Mouse (Mus musculus): ENCODE data around the gene Gm3594. TPM values are rescaled to one million over a fixed set of nuclear protein-coding genes. Genes with fewer than 3 reads are reported as not detected.
A peak's percentile ranks its signal among the peaks of the same experiment; 100 is the strongest.
"Not testable (repeated sequence)": the region's sequence is repeated elsewhere in the genome, so short reads cannot be mapped to it uniquely, and the experiment has no call there.

The Gm3594 gene
- not detected in 2 replicates for polyA plus RNA-seq (2014; fragmentation: Nextera tagmentation; extraction: Ambion mirVana)

DNA sequence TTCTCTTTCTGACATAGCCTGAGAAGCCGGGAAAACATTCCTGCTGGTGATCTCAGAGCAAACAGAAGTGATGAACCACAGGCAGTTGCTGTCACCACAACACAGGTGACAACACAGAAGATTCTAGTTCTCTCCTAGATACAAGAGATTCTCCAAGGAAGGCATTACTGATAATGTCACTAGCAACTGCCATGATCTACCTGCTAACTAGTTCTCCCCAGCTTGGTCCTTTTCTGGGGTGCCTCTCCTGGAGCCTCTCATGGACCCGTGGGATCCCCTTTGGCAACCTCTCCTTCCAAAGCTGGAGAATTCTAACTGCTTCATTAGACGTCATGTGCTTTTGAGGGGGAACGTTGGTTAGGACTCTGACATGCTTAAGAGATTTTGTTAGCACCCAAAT, at the start of gene Gm3594:
Gene Gm3594, minus strand, starts transcription at position 101 of the 400 bp plus-strand sequence.
- ATAC-seq (replicated peaks; ENCODE audit: insufficient number of reproducible peaks, low FRiP score, low TSS enrichment) = not testable (repeated sequence)

DNA sequence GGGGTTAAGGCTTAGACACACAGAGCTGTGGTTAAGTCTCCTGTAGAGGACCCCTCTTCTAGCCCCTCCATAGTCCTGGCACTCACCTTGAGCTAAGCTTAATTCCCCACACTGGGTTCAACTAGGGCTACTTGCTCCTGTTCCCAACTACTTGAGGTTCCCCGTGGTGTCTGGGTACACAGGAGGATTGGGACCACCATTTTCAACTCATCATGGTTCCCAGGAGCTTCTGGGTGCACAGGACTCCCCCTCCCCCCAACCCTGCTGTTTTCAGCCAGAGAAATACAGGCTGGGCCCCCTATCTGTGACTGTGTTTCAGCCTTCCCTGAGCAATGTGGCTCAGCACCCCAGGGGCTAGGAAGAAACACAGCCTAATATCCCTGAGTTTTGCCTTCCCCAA, 41.9 kb upstream of the Gm3594 start:
- not testable (repeated sequence) for H3K9me3 ChIP-seq (replicated peaks; ENCODE audit: control insufficient read depth, low read length); H3K4me3 ChIP-seq (ENCODE audit: low read depth, low read length); H3K4me1 ChIP-seq (ENCODE audit: control insufficient read depth, insufficient read depth, low read length); H3K4me2 ChIP-seq; ATAC-seq (replicated peaks; ENCODE audit: insufficient number of reproducible peaks, low FRiP score, low TSS enrichment); H3K27ac ChIP-seq (ENCODE audit: low read depth, low read length); H3K36me3 ChIP-seq (ENCODE audit: control insufficient read depth, insufficient read depth, low read length); H3K9ac ChIP-seq (ENCODE audit: low read depth, low read length); H3K27me3 ChIP-seq (ENCODE audit: control insufficient read depth, insufficient read depth, low read length)
- WGBS (ENCODE audit: insufficient replicate concordance) = 60% methylated on average over 1 of the region's 1 CpGs

More for the DNA sequence above, at the start of gene Gm3594:
- H3K36me3 ChIP-seq (ENCODE audit: control insufficient read depth, insufficient read depth, low read length); H3K4me2 ChIP-seq; H3K27me3 ChIP-seq (ENCODE audit: control insufficient read depth, insufficient read depth, low read length); H3K27ac ChIP-seq (ENCODE audit: low read depth, low read length); H3K9ac ChIP-seq (ENCODE audit: low read depth, low read length); H3K9me3 ChIP-seq (replicated peaks; ENCODE audit: control insufficient read depth, low read length); H3K4me3 ChIP-seq (ENCODE audit: low read depth, low read length); H3K4me1 ChIP-seq (ENCODE audit: control insufficient read depth, insufficient read depth, low read length): not testable (repeated sequence)
- WGBS (ENCODE audit: insufficient replicate concordance) = no CpG with 5 or more reads among the region's 4 CpGs

GRCm38 (mm10) chr14:6485541-6485940, 41.1 kb upstream of the Gm3594 start:
- WGBS (ENCODE audit: insufficient replicate concordance) = no CpG with 5 or more reads among the region's 1 CpGs
- not testable (repeated sequence) for H3K9me3 ChIP-seq (replicated peaks; ENCODE audit: control insufficient read depth, low read length)

DNA sequence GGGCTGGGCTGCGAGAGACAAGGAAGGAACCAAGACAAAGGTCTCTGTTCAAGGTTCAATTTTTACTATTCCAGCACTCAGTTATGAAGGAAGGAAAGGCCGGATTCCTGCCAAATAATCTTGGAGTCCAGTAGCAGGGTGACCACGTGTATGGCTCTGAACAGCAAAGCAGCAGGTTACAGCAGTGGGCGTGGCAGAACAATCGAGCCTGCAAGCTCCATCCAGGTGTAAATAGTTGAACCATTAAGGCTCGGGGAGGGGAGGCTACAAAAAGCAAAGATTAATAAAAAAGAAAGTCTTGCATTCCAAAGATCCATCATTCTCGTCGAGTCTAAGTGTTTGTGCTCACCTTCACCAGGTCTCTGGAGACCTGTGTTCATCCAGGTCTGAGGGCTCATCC, 37.7 kb upstream of the Gm3594 start:
- WGBS (ENCODE audit: insufficient replicate concordance) = 65% methylated on average over 7 of the region's 8 CpGs
- H3K27ac ChIP-seq (ENCODE audit: low read depth, low read length); H3K27me3 ChIP-seq (ENCODE audit: control insufficient read depth, insufficient read depth, low read length); H3K9ac ChIP-seq (ENCODE audit: low read depth, low read length); H3K4me3 ChIP-seq (ENCODE audit: low read depth, low read length); H3K4me2 ChIP-seq; H3K4me1 ChIP-seq (ENCODE audit: control insufficient read depth, insufficient read depth, low read length); H3K36me3 ChIP-seq (ENCODE audit: control insufficient read depth, insufficient read depth, low read length); H3K9me3 ChIP-seq (replicated peaks; ENCODE audit: control insufficient read depth, low read length); ATAC-seq (replicated peaks; ENCODE audit: insufficient number of reproducible peaks, low FRiP score, low TSS enrichment): not testable (repeated sequence)

More at GRCm38 (mm10) chr14:6485541-6485940, 41.1 kb upstream of the Gm3594 start:
- H3K9ac ChIP-seq (ENCODE audit: low read depth, low read length); H3K27me3 ChIP-seq (ENCODE audit: control insufficient read depth, insufficient read depth, low read length); ATAC-seq (replicated peaks; ENCODE audit: insufficient number of reproducible peaks, low FRiP score, low TSS enrichment); H3K4me1 ChIP-seq (ENCODE audit: control insufficient read depth, insufficient read depth, low read length); H3K36me3 ChIP-seq (ENCODE audit: control insufficient read depth, insufficient read depth, low read length); H3K4me3 ChIP-seq (ENCODE audit: low read depth, low read length); H3K27ac ChIP-seq (ENCODE audit: low read depth, low read length); H3K4me2 ChIP-seq: not testable (repeated sequence)

DNA sequence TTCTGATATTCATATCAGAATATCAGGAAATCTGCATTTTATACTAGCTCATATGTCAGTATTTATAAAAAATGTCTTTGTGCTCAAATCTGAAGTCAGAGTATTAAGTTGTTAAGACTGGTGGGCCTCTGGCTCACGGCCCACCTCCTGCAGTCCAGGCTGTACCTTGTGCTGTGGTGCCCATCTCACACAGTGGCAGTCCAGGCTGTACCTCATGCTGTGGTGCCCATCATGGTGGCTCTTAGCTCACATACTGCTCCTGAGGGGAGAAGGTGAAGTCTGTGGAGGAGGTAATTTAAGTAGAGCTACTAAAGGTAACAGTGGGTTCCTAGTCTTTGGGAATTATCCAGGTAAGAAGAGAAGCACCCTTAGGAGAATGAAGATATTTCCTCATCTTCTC, 27.4 kb upstream of the Gm3594 start:
- 100% methylated on average over 1 of the region's 1 CpGs for WGBS (ENCODE audit: insufficient replicate concordance)
- not testable (repeated sequence) for H3K4me3 ChIP-seq (ENCODE audit: low read depth, low read length); H3K4me2 ChIP-seq; H3K27ac ChIP-seq (ENCODE audit: low read depth, low read length); H3K4me1 ChIP-seq (ENCODE audit: control insufficient read depth, insufficient read depth, low read length); H3K36me3 ChIP-seq (ENCODE audit: control insufficient read depth, insufficient read depth, low read length); H3K27me3 ChIP-seq (ENCODE audit: control insufficient read depth, insufficient read depth, low read length); H3K9ac ChIP-seq (ENCODE audit: low read depth, low read length); H3K9me3 ChIP-seq (replicated peaks; ENCODE audit: control insufficient read depth, low read length); ATAC-seq (replicated peaks; ENCODE audit: insufficient number of reproducible peaks, low FRiP score, low TSS enrichment)

DNA sequence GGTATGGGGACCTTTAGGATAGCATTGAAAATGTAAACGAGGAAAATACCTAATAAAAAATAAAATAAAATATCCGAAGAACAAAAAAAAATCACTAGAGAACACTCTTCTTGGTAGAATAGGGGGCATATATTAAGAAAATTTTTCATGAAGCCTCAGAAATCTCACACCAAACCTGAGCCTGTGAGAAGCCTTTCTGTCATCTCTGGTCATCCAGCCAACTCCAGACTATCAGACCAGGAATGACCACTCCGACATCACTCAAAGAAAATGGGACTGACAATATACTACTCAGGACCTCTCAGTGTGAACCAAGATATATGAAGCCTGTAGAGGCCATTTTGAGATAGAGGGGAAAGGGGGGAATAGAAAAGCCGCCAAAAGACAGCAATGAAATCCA, 3.6 kb downstream of the Gm3594 start:
- not testable (repeated sequence) for ATAC-seq (replicated peaks; ENCODE audit: insufficient number of reproducible peaks, low FRiP score, low TSS enrichment); H3K27ac ChIP-seq (ENCODE audit: low read depth, low read length); H3K36me3 ChIP-seq (ENCODE audit: control insufficient read depth, insufficient read depth, low read length); H3K9ac ChIP-seq (ENCODE audit: low read depth, low read length); H3K27me3 ChIP-seq (ENCODE audit: control insufficient read depth, insufficient read depth, low read length); H3K9me3 ChIP-seq (replicated peaks; ENCODE audit: control insufficient read depth, low read length); H3K4me2 ChIP-seq; H3K4me3 ChIP-seq (ENCODE audit: low read depth, low read length); H3K4me1 ChIP-seq (ENCODE audit: control insufficient read depth, insufficient read depth, low read length)
- 67% methylated on average over 1 of the region's 4 CpGs for WGBS (ENCODE audit: insufficient replicate concordance)

- WGBS (ENCODE audit: insufficient replicate concordance) = 64% methylated on average over 1 of the region's 5 CpGs
- not testable (repeated sequence) for H3K36me3 ChIP-seq (ENCODE audit: control insufficient read depth, insufficient read depth, low read length); H3K27me3 ChIP-seq (ENCODE audit: control insufficient read depth, insufficient read depth, low read length); ATAC-seq (replicated peaks; ENCODE audit: insufficient number of reproducible peaks, low FRiP score, low TSS enrichment); H3K27ac ChIP-seq (ENCODE audit: low read depth, low read length); H3K9me3 ChIP-seq (replicated peaks; ENCODE audit: control insufficient read depth, low read length); H3K9ac ChIP-seq (ENCODE audit: low read depth, low read length); H3K4me1 ChIP-seq (ENCODE audit: control insufficient read depth, insufficient read depth, low read length); H3K4me3 ChIP-seq (ENCODE audit: low read depth, low read length); H3K4me2 ChIP-seq
Measured at GRCm38 (mm10) chr14:6440206-6440605, 4.2 kb downstream of the Gm3594 start.

DNA sequence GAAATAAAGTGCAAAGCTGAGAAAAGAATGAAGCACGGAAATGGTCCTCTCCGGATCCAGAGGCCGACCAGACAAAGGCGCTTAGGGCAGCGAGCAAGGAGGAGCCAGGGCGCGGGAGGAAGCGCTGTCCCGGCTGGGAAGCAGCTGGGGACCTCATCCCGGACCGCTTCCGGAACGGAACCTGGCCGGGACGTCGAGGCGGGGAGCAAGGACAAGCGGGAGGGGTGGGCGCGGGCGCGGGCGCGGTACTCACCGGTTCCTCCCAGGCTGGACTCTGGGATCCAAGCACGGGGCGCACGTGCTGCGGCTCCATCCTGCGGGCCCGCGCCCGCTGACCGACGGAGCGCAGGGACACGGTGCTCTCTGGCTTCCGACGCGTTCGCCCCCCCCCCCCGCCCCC, 17.6 kb downstream of the Gm3594 start:
- not testable (repeated sequence) for H3K9ac ChIP-seq (ENCODE audit: low read depth, low read length); ATAC-seq (replicated peaks; ENCODE audit: insufficient number of reproducible peaks, low FRiP score, low TSS enrichment); H3K9me3 ChIP-seq (replicated peaks; ENCODE audit: control insufficient read depth, low read length); H3K4me3 ChIP-seq (ENCODE audit: low read depth, low read length); H3K4me2 ChIP-seq; H3K27ac ChIP-seq (ENCODE audit: low read depth, low read length); H3K36me3 ChIP-seq (ENCODE audit: control insufficient read depth, insufficient read depth, low read length); H3K27me3 ChIP-seq (ENCODE audit: control insufficient read depth, insufficient read depth, low read length); H3K4me1 ChIP-seq (ENCODE audit: control insufficient read depth, insufficient read depth, low read length)
- 13% methylated on average over 7 of the region's 42 CpGs for WGBS (ENCODE audit: insufficient replicate concordance)

GRCm38 (mm10) chr14:6426353-6426752, 18.1 kb downstream of the Gm3594 start:
- H3K27ac ChIP-seq (ENCODE audit: low read depth, low read length); ATAC-seq (replicated peaks; ENCODE audit: insufficient number of reproducible peaks, low FRiP score, low TSS enrichment); H3K4me1 ChIP-seq (ENCODE audit: control insufficient read depth, insufficient read depth, low read length); H3K27me3 ChIP-seq (ENCODE audit: control insufficient read depth, insufficient read depth, low read length); H3K9ac ChIP-seq (ENCODE audit: low read depth, low read length); H3K36me3 ChIP-seq (ENCODE audit: control insufficient read depth, insufficient read depth, low read length); H3K9me3 ChIP-seq (replicated peaks; ENCODE audit: control insufficient read depth, low read length): not testable (repeated sequence)
- 19% methylated on average over 22 of the region's 22 CpGs for WGBS (ENCODE audit: insufficient replicate concordance)
- Histone ChIP-seq H3K4me3 (ENCODE audit: low read depth, low read length) (peak overlapping the region; percentile 14; the same call in 1 of the 2 replicates), H3K4me2 (peak overlapping the region; percentile 43)

Measured in heart, embryonic 11.5 days (tissue).